Mouse (Mus musculus) megakaryocyte progenitor cell, adult 5-6 weeks (primary cell): ENCODE measurements around the gene Glt1d1. TPM values are rescaled to one million over a fixed set of nuclear protein-coding genes. Genes with fewer than 3 reads are reported as not detected.
A peak's percentile ranks its signal among the peaks of the same experiment; 100 is the strongest.

Source experiments
- ATAC-seq: replicated peaks from 2 replicates; pipeline ENCODE4 v1.8.0; 2016; ENCODE audit warnings: mild to moderate bottlenecking, moderate TSS enrichment, inconsistent platforms; ENCODE audit not compliant: poor library complexity
- total RNA-seq, 2 experiments: library from RNA; stranded (forward) in 1 of 2; stranded (reverse) in 1 of 2; fragments of 157-497, 149-512 nt in 1 of 2; fragments of 200-1000 nt in 1 of 2; gene quantifications; 2 replicates each; pipeline versions ENCODE4 v1.2.3 to v1.2.4; 2015 to 2017

Gene Glt1d1
- total RNA-seq, 2 experiments from 2014 or later: 6.2 to 8.5 TPM

- no peak for ATAC-seq
Measured at GRCm38 (mm10) chr5:127627242-127627641, 4.8 kb upstream of the Glt1d1 start.

GRCm38 (mm10) chr5:127631671-127632070 is 391 bp upstream of the Glt1d1 start:
- ATAC-seq: 0 out of 2 replicates have a peak, but pooled peaks have one; percentile 1

GRCm38 (mm10) chr5:127633188-127633587 is 1.1 kb downstream of the Glt1d1 start:
- ATAC-seq: no peak; the same call in 1 of the 2 replicates

- no peak for ATAC-seq
Measured at GRCm38 (mm10) chr5:127633666-127634065, 1.6 kb downstream of the Glt1d1 start.

- no peak for ATAC-seq
Measured at GRCm38 (mm10) chr5:127637622-127638021, 5.6 kb downstream of the Glt1d1 start.

- no peak for ATAC-seq
Measured at GRCm38 (mm10) chr5:127638177-127638576, 6.1 kb downstream of the Glt1d1 start.

- ATAC-seq: no peak
Measured at GRCm38 (mm10) chr5:127639067-127639605, 7.1 kb downstream of the Glt1d1 start.

GRCm38 (mm10) chr5:127639635-127640034 is 7.6 kb downstream of the Glt1d1 start:
- no peak for ATAC-seq

- no peak for ATAC-seq
Measured at GRCm38 (mm10) chr5:127640359-127640758, 8.3 kb downstream of the Glt1d1 start.

- ATAC-seq: no peak
Measured at GRCm38 (mm10) chr5:127641185-127641958, 9.3 kb downstream of the Glt1d1 start.

GRCm38 (mm10) chr5:127648046-127648445 is 16.0 kb downstream of the Glt1d1 start:
- ATAC-seq: peak; percentile 80

- ATAC-seq: peak; percentile 88
Measured at GRCm38 (mm10) chr5:127649077-127649476, 17.0 kb downstream of the Glt1d1 start.

GRCm38 (mm10) chr5:127658257-127658656 is 26.2 kb downstream of the Glt1d1 start:
- no peak for ATAC-seq

- ATAC-seq: no peak
Measured at GRCm38 (mm10) chr5:127659312-127659711, 27.2 kb downstream of the Glt1d1 start.

- ATAC-seq: no peak
Measured at GRCm38 (mm10) chr5:127660267-127660666, 28.2 kb downstream of the Glt1d1 start.

GRCm38 (mm10) chr5:127660979-127661378 is 28.9 kb downstream of the Glt1d1 start:
- ATAC-seq: no peak

- no peak for ATAC-seq
Measured at GRCm38 (mm10) chr5:127673913-127674312, 41.9 kb downstream of the Glt1d1 start.

- no peak for ATAC-seq
Measured at GRCm38 (mm10) chr5:127677561-127677960, 45.5 kb downstream of the Glt1d1 start.

- no peak for ATAC-seq
Measured at GRCm38 (mm10) chr5:127678501-127678900, 46.4 kb downstream of the Glt1d1 start.

GRCm38 (mm10) chr5:127688568-127689170 is 56.6 kb downstream of the Glt1d1 start:
- ATAC-seq: no peak

- ATAC-seq: no peak
Measured at GRCm38 (mm10) chr5:127691085-127691484, 59.0 kb downstream of the Glt1d1 start.

- ATAC-seq: no peak
Measured at GRCm38 (mm10) chr5:127691581-127691980, 59.5 kb downstream of the Glt1d1 start.
